Mouse (Mus musculus): ENCODE measurements around the gene Znhit6.

GRCm38 (mm10) chr3:145595354-145595753, 19.3 kb downstream of the Znhit6 start:
- TF ChIP-seq POLR2A (IDR thresholded peaks at IDR 0.05; ENCODE audit: control insufficient read depth, extremely low read depth, insufficient read depth, low read length, poor library complexity) = no peak
- TF ChIP-seq CTCF (IDR thresholded peaks at IDR 0.05; ENCODE audit: borderline replicate concordance, control insufficient read depth, extremely low read depth, insufficient read depth, low read length, poor library complexity) = no peak
